Mouse (Mus musculus) gastrocnemius, postnatal 36 days (tissue): ENCODE results near the gene Rab3gap1. TPM values are rescaled to one million over a fixed set of nuclear protein-coding genes. Genes with fewer than 3 reads are reported as not detected.
"Not testable (repeated sequence)": the region's sequence is repeated elsewhere in the genome, so short reads cannot be mapped to it uniquely, and the experiment has no call there.

Experiments used
- DNase-seq, 2 experiments: peaks; one replicate each; pipeline ENCODE4 v3.0.0; 2022
- intact Hi-C: fragments of 180-260 bp; cut with DNase I; formaldehyde crosslinking; loops from one replicate; pipeline ENCODE4 v1.15.1; 2025
- total RNA-seq, 2 experiments: library from RNA; stranded (reverse); gene quantifications; 2 replicates each; pipeline ENCODE4 v1.2.3; 2021

The Rab3gap1 gene
- total RNA-seq, 2 experiments from 2014 or later, result 22.8 TPM

DNA sequence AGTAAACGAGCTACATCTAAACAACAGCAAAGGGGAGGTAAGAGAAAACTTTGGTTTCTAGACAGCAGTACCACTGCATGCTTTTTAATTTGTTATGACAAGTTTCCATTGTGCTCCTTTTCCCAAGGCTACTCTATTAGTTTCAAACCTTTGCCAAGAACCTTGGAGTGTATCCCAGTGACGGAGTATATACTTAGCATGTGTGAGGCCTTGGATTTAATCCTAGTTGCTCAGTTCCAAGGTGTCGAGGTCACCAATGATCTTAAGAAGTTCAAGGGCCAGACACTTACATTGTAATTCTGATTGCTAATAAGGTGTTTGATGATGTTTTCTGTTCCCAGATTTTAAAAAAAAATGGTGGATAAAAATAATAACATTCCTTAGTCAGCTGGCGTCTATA, 44.5 kb downstream of the Rab3gap1 start:
- intact Hi-C loops, result no loop called here
- DNase-seq, result no peak

DNA sequence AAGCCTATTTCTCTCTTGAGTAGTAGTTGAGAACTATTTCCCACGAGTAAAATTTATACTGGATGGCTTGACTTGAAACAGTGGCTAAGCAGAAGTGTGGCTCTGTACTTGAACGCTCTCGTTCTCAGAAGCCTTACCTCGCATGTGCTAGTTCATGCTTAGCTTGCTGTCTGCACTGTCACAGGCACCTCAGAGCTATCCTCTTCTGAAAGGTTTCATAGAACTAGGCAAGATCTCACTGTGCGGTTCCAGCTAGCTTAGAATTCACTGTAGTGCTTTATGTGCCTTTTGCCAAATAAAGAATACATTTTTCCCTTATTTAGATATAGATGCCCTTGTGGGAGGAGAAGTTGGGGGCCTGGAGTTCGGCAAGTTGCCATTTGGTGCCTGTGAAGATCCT, 46.7 kb downstream of the Rab3gap1 start:
- no peak for DNase-seq
- intact Hi-C loops, result no loop called here

DNA sequence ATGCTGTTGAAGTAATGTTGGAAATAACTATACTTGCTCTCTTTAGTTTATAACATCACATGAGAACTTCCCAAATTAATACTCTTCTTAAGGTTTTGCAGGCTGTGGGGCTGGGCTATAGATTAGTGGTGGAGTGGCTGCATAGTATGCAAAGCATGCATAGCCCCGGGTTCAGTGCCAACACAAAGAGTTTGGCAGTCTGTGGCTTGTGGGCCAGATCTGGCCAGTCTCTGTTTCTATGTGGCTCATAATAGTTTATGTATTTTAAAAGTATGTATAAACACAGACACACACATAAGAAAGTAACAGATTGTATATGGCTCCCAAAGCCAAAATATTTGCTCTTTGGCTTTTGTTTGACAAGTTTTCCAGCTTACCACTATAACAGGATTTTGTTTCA, 47.2 kb downstream of the Rab3gap1 start:
- intact Hi-C loops, result no loop called here
- no peak for DNase-seq

DNA sequence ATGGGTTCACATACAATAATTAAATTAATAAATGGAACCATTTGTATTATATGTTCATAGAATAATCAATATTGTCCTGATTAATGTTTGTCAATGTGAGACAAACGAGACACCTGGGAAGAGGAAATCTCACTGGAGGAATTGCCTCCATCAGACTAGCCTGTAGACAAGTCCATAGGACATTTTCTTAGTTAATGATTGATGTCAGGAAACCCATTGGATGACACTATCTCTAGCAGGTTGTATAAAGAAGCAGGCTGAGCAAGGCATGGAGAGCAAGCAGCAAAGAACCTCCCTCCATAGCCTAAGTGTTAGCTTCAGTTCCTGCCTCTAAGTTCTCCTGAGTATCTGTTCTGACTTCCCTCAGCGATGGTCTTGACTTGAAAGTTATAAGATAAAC, 64.8 kb downstream of the Rab3gap1 start:
- intact Hi-C loops, result no loop called here
- DNase-seq, result no peak

DNA sequence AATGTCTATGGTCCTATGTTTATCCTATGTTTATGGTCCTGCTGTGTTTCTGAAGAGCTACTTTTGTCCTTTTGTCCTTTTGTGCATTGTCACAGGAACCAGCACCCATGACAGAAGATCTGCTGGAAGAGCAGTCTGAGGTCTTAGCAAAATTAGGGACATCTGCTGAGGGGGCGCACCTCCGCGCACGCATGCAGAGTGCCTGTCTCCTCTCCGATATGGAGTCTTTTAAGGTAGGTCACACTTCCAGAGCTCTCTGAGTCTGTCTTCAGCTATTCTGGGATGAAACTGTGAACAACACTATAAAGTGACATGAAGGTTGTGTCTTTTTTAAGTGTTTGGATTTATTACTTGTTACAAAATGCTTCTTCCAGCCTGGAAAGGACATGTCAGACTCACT, 65.7 kb downstream of the Rab3gap1 start:
- intact Hi-C loops, result no loop called here
- no peak for DNase-seq

DNA sequence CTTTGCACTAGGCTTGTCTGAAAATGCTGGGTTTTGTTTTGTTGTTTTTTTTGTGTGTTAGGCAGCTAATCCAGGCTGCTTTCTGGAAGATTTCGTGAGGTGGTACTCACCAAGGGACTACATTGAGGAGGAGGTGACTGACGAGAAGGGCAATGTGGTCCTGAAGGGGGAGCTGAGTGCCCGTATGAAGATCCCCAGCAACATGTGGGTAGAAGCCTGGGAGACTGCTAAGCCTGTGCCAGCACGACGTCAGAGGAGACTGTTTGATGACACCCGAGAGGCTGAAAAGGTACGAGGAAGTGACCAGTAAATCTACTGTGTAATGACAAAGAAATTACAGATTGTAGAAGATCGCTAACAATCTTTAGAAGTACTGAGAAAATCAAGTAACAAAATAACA, 68.7 kb downstream of the Rab3gap1 start:
- peak in 1 of 2 experiments; percentile 21 for DNase-seq
- intact Hi-C loops, result loop anchor here (5.0 kb wide), 1 partner anchor 205 kb away; no protein-coding TSS in a partner anchor

DNA sequence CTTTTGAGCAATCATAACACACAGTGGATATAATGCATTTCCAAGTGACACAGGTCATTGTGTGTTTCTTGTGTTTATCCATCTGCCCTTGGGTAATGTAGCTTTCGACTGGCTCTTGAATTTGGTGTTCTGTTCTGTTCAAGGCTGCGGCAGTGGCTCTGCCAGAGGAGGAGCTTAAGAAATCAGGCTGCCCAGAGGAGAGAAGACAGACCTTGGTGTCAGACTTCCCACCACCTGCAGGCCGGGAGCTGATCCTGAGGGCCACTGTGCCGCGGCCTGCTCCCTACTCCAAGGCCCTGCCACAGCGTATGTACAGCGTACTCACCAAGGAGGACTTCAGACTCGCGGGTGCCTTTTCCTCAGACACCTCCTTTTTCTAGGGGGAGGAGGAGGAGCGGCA, 73.7 kb downstream of the Rab3gap1 start:
- intact Hi-C loops, result no loop called here
- no peak for DNase-seq

DNA sequence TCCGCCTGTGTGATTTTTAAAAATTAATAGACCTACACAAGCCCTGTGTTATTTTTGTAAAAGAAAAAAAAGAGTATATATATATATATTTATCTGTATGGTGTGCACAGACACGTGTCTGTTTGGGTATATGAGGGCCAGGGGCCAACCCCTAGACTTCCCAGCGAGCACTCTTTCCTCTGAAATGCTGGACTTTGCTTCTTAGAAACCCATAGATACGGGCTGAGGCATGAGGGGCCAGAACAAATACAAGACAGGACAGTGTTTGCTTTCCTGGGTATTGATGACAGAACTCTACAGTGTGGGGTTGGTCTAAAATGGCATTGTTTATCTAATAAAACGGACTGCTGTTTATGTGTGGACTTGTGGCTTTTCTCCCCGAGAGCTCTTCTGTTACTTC, 74.9 kb downstream of the Rab3gap1 start:
- DNase-seq, result no peak
- intact Hi-C loops, result no loop called here

DNA sequence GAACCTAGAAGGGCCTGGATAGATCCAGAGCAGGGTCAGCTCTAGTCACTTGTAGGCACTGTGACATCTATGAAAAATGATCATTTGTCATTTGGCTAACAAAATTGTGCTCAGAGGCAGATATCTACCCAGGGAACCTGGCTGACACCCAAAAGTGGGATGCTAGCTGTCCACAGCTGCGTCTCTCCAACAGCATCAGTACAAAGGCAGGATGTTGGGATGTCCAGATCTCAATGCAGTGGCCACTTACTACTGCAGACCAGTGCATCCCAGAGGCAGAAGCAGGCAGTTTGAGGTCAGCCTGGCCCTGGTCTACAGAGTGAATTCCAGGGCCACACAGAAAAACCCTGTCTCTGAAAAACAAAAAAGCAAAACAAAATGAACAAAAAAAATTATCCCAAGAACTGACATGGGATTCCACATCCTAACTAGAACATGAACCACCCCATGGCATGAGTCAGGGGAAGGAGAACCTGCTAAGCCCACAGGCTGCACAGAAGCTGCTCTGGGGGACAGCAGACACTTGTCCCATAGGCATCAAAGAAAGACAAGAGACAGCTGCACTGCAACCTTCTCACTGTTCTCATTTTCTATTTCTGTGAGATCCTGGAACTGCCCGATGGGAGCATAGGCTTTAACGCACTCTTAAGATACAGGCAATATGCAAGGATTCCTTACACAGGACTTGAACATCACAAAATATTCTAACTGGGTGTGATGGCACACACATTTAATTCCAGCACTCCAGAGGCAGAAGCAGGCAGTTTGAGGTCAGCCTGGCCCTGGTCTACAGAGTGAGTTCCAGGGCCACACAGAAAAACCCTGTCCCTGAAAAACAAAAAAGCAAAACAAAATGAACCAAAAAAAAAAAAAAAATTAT, 77.4 kb downstream of the Rab3gap1 start:
- peak in 1 of 2 experiments; percentile 10 for DNase-seq
- intact Hi-C loops, result no loop called here

DNA sequence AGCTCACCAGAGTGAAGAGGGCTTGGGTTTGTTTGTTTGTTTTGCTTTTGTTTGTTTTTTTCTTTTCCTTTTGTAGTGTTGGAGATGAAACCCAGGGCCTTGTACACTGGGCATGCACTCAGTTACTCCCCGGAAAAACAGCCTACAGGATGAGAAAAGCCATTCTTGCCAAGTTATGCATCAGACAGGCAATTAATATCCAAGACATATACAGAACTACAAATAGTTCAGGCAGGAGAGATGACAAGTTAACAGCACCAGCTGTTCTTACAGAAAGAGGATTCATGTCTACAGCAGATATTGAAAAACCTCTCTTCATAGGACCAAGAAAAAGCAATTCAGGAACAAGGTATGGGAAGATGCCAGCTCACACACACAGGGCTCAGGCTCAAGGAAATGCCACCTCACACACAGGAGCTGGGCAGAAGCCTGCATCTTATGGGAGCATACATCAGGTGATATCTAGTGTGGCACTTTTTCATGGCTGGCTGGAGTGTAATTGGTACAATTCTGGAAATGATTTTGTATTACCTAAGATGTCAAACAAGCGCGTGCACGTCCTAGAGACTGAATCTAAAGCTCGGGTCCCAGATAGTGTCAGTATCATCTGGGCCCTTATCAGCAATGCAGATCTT, 78.2 kb downstream of the Rab3gap1 start:
- intact Hi-C loops, result no loop called here
- peak in 1 of 2 experiments; percentile 10 for DNase-seq

DNA sequence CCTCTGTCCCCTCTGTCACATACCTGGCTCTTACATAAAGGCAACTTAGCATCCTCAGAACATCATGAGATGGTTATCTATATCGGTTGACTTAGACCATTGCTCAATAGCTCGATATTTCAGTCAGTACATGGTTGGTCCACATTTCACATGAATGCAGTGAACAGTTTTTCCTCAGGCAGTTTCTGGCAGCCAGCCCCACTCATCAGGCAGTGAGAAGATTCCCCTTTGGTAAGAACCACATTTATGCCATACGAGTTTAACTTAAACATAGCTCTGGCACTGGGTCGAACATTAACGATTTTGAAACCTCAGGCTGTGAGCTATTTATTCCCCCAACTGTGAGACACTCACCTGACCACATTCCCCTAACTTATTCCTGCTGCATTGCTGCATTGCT, 80.2 kb downstream of the Rab3gap1 start:
- peak in 1 of 2 experiments; percentile 1 for DNase-seq
- intact Hi-C loops, result no loop called here

DNA sequence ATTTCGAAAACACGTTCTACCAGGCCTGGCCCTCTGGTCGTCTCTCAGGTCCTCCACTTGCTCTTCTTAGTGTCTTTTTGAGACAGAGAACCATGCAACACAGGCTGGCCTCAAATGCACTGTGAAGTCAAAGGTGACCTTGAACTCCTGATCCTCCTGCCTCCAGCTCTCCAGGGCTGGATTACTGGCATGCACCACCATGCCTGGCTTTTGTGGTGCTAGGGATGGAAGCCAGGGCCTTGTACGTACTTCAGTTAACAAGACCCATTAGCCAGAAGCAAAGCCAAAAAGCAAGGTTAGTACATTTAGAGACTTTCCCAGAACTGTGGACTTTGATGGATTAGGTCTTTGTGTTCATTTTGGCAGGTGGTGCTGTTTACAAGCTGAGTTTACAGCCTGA, 83.7 kb downstream of the Rab3gap1 start:
- intact Hi-C loops, result no loop called here
- DNase-seq, result peak in 1 of 2 experiments; percentile 3

DNA sequence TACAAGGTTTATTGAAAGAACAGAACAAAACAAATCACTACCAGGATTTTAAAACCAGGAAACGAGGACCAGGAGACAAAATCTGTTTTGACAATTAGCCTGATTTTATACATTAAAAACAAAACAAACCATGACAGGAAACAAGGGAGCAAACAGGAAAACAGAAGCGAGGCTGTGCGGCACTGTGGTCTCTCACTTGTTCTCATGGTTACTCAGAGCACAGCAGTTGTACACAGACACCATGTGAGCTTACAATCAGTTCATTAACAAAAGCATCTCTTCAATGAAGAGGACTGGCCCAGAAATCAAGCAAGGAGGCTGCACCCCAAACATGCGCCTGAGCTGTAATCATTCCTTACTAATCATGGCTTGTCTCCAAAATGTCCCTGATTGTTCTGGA, 85.6 kb downstream of the Rab3gap1 start:
- intact Hi-C loops, DNase-seq: not testable (repeated sequence)

DNA sequence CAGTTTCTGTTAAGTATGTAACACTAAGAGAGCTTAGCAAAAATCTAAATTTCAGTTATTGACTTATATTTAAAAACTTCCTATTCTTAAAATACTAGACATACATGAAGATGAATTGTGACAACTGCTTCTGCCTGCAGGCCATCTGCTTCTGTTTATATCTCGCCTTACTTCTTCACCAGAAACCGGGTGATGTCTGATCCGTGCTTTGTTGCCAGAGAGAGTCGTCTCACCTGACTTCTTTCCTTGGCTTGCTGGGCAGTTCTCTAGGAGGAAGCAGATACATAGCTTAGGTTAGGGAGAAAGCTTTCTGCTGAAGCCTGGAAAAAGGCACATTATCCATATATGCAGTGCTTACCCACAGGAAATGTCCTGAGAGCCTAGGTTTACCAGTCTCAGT, 86.2 kb downstream of the Rab3gap1 start:
- DNase-seq, result no peak
- intact Hi-C loops, result no loop called here

DNA sequence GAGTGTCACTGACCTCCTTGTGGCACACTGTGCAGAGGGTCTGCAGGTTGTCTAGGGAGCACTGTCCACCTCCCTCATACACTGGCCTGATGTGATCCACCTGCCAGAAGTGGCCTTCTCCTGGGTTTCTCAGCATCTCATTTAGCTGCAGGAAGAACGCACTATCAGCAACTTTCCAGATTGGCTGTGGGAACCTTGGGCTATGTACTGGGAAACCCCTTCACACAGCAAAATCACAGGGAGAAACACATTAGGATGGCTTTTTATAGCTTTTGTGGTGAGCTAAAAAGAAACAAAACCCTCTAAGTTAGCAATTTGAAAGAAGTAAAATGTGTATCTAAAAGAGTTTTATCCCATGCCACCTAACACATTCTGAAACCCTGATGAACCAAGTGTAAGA, 88.0 kb downstream of the Rab3gap1 start:
- intact Hi-C loops, result no loop called here
- no peak for DNase-seq

DNA sequence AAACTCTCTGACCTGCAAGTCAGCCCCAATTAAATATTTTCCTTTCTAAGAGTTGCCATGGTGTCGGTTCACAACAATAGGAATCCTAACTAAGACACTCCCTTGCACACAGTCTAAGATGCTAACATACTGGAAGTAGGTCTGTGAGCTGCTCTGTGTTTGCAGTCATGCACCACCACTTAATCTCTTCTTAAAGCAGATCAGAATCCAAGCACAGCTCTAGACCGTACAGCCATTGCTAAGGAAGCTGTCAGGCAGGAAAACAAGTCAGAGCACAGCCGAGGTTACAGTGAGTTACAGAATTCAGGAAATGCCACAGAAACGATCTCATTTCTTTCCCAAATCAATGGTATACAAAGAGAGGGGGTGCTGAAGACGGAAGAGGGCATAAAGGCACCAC, 90.2 kb downstream of the Rab3gap1 start:
- intact Hi-C loops, result no loop called here
- no peak for DNase-seq

DNA sequence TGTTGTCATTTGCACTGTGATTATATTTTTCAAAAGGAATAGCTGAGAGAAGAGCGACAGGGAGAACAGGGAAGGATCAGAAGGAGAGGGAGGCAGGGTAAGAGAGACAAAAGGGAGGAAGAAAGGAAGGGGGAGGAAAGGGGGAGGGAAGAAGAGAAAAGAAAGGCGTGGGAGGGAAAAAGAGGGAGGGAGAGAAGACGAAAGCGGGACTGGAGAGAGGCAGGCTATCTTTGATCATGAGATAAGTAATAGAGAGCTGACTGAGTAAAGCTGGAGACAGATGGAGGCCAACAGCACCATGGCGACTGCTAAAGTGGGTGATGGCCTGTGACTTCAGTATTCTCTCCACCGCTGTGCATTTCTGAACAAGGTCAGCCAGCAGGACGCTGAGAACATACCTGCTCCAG, 90.7 kb downstream of the Rab3gap1 start:
- intact Hi-C loops, result no loop called here
- no peak for DNase-seq

DNA sequence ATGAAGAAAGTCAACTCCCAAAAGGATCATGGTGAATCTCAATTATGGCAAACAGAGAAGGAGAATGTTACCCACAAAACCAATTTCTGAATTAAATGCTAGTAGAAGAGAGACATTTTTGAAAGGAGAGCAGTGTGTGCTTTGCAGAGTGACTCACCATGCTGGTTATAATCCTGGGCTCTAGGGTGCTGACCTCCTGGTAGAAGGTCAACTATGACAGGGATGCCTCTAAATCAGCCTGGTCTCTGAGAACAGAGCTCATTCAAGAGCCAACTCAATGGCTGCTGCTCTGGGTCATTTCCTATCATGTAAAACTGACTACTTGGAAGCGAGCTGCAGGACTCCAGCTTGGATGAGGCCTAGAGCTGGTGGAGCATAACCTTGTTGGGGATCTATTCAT, 92.6 kb downstream of the Rab3gap1 start:
- intact Hi-C loops, result no loop called here
- no peak for DNase-seq

DNA sequence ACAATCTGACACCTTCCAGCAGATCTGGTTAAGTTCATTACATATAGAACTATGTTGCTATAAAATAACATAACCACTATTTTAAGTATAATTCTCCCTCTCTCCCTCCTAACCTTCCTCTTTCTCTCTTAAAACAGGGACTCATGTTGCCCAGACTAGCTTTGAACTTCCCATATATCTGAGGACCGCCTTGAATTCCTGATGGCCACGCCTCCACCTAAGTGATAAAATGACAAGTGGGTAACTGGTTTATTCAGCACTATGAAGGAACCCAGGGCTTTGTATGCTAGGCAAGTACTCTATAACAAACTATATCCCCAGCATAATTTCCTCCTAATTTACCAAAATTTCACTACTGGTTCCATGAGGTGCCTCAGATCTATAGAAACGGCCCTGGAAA, 94.8 kb downstream of the Rab3gap1 start:
- intact Hi-C loops, result no loop called here
- DNase-seq, result no peak

DNA sequence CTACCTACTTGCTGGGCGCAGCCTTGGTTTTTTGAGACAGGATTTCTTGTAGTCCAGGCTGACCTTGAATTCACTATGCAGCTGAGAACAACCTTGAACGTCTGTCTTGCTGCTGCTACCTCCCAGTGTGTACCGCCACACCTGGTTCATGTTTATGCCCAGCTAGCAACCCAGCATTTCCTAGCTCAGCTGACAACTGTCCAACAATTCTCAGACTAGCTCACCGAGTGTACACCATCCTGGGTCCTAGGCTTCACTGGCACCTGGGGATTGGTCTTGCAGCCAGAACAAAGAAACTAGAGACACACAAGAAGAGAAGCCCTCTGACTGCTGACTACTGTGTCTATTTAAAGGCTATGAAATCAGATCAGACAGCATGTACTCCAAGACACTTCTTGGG, 102.3 kb downstream of the Rab3gap1 start:
- peak in 1 of 2 experiments; percentile 8 for DNase-seq
- intact Hi-C loops, result no loop called here

DNA sequence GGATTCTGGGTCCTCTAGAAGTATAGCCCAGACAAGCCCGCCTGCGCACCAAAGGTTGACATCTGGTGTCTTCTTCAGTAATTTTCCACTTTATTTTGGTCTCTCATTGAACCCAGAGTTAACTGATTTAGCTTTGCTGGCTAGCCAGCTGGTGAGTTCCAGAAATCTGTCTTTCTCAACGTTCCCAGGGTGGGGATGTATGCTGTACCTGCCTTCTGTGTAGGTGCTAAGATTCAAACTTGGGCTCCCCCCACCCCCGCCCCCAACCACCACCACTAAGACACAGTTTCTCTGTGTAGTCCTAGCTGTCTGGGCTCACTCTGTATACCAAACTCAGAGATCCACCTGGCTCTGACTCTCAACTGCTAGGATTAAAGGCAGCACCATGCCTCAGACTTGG, 105.5 kb downstream of the Rab3gap1 start:
- no peak for DNase-seq
- intact Hi-C loops, result no loop called here

DNA sequence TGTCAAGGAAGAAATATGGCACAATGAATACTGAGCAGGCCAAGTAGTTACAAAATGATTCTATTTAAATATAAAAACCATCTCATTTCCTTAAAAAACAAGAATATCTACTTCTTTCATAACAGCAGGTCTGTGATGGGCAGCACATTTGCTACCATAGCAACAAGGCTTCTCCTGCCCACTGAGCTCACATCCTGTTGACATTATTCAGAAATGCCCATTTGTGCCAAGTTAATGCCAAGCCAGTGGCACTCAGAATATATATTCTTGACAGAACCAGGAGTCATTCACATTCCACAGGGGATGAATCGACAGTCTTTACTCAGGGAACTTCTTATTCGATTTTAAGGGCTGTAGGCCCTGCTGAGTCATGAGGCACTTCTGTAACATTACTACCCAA, 107.1 kb downstream of the Rab3gap1 start:
- no peak for DNase-seq
- intact Hi-C loops, result no loop called here
